Mouse (Mus musculus): ENCODE measurements around the gene Bcl11b. TPM values are rescaled to one million over a fixed set of nuclear protein-coding genes. Genes with fewer than 3 reads are reported as not detected.

Gene Bcl11b
- total RNA-seq, 2 experiments from 2014 or later: 0.54 to 0.56 TPM

GRCm38 (mm10) chr12:107974504-107974903, 28.9 kb downstream of the Bcl11b start:
- DNase-seq (ENCODE audit: low spot score in 2 of 2): no peak

- no peak for DNase-seq (ENCODE audit: low spot score in 2 of 2)
These were observed 29.8 kb downstream of the Bcl11b start for GRCm38 (mm10) chr12:107973556-107974140.

GRCm38 (mm10) chr12:107971081-107971780, 32.2 kb downstream of the Bcl11b start:
- DNase-seq (ENCODE audit: low spot score in 2 of 2): no peak

- no peak for DNase-seq (ENCODE audit: low spot score in 2 of 2)
These were observed 32.8 kb downstream of the Bcl11b start for GRCm38 (mm10) chr12:107970637-107971036.

- DNase-seq (ENCODE audit: low spot score in 2 of 2): no peak
These were observed 33.5 kb downstream of the Bcl11b start for GRCm38 (mm10) chr12:107969841-107970371.

- DNase-seq (ENCODE audit: low spot score in 2 of 2): no peak
These were observed 34.3 kb downstream of the Bcl11b start for GRCm38 (mm10) chr12:107969126-107969525.

- no peak for DNase-seq (ENCODE audit: low spot score in 2 of 2)
These were observed 35.1 kb downstream of the Bcl11b start for GRCm38 (mm10) chr12:107968331-107968730.

- no peak for DNase-seq (ENCODE audit: low spot score in 2 of 2)
These were observed 36.4 kb downstream of the Bcl11b start for GRCm38 (mm10) chr12:107967026-107967425.

GRCm38 (mm10) chr12:107965103-107965502, 38.3 kb downstream of the Bcl11b start:
- DNase-seq (ENCODE audit: low spot score in 2 of 2): no peak

- DNase-seq (ENCODE audit: low spot score in 2 of 2): no peak
These were observed 38.9 kb downstream of the Bcl11b start for GRCm38 (mm10) chr12:107964396-107965085.

- DNase-seq (ENCODE audit: low spot score in 2 of 2): no peak
These were observed 40.5 kb downstream of the Bcl11b start for GRCm38 (mm10) chr12:107962852-107963251.

- DNase-seq (ENCODE audit: low spot score in 2 of 2): no peak
These were observed 41.6 kb downstream of the Bcl11b start for GRCm38 (mm10) chr12:107961843-107962242.

- DNase-seq (ENCODE audit: low spot score in 2 of 2): no peak
These were observed 42.5 kb downstream of the Bcl11b start for GRCm38 (mm10) chr12:107960789-107961491.

- DNase-seq (ENCODE audit: low spot score in 2 of 2): no peak
These were observed 43.0 kb downstream of the Bcl11b start for GRCm38 (mm10) chr12:107960365-107960764.

GRCm38 (mm10) chr12:107959872-107960271, 43.5 kb downstream of the Bcl11b start:
- DNase-seq (ENCODE audit: low spot score in 2 of 2): no peak

- no peak for DNase-seq (ENCODE audit: low spot score in 2 of 2)
These were observed 50.2 kb downstream of the Bcl11b start for GRCm38 (mm10) chr12:107953044-107953684.

- DNase-seq (ENCODE audit: low spot score in 2 of 2): no peak
These were observed 51.1 kb downstream of the Bcl11b start for GRCm38 (mm10) chr12:107952318-107952724.

GRCm38 (mm10) chr12:107950667-107951179, 52.7 kb downstream of the Bcl11b start:
- DNase-seq (ENCODE audit: low spot score in 2 of 2): no peak

GRCm38 (mm10) chr12:107949416-107949815, 54.0 kb downstream of the Bcl11b start:
- DNase-seq (ENCODE audit: low spot score in 2 of 2): no peak

- DNase-seq (ENCODE audit: low spot score in 2 of 2): no peak
These were observed 61.3 kb downstream of the Bcl11b start for GRCm38 (mm10) chr12:107942100-107942499.

GRCm38 (mm10) chr12:107940774-107941173, 62.6 kb downstream of the Bcl11b start:
- no peak for DNase-seq (ENCODE audit: low spot score in 2 of 2)
